Mouse (Mus musculus): ENCODE measurements around the gene Tmem217. TPM values are rescaled to one million over a fixed set of nuclear protein-coding genes. Genes with fewer than 3 reads are reported as not detected.
A peak's percentile ranks its signal among the peaks of the same experiment; 100 is the strongest.
"Not testable (repeated sequence)": the region's sequence is repeated elsewhere in the genome, so short reads cannot be mapped to it uniquely, and the experiment has no call there.

The Tmem217 gene
- polyA plus RNA-seq, 1 experiment: 0.28 TPM

- no peak for TF ChIP-seq POLR2A (IDR thresholded peaks at IDR 0.05; ENCODE audit: borderline replicate concordance, extremely low read depth, low read depth, low read length)
- no peak for TF ChIP-seq CTCF (IDR thresholded peaks at IDR 0.05; ENCODE audit: insufficient read depth, low read length)
- no peak for DNase-seq
- H3K4me1 ChIP-seq (ENCODE audit: control insufficient read depth, insufficient read depth, low read length): no peaks in the 10 kb centered on the region
- H3K4me3 ChIP-seq (replicated peaks; ENCODE audit: extremely low read depth, low read depth, low read length): no peak overlapping the region
- 83% methylated on average over 8 of the region's 8 CpGs for WGBS
Measured at GRCm38 (mm10) chr17:29540426-29540825, 11.8 kb downstream of the Tmem217 start.

GRCm38 (mm10) chr17:29533866-29534265 is 18.3 kb downstream of the Tmem217 start:
- Histone ChIP-seq H3K4me1 (ENCODE audit: control insufficient read depth, insufficient read depth, low read length) (no peaks in the 10 kb centered on the region), H3K4me3 (replicated peaks; ENCODE audit: extremely low read depth, low read depth, low read length) (no peak overlapping the region)
- WGBS: 82% methylated on average over 11 of the region's 11 CpGs
- TF ChIP-seq POLR2A (IDR thresholded peaks at IDR 0.05; ENCODE audit: borderline replicate concordance, extremely low read depth, low read depth, low read length) (no peak), CTCF (IDR thresholded peaks at IDR 0.05; ENCODE audit: insufficient read depth, low read length) (no peak)
- DNase-seq: no peak

GRCm38 (mm10) chr17:29531757-29532384 is 20.3 kb downstream of the Tmem217 start:
- TF ChIP-seq CTCF (IDR thresholded peaks at IDR 0.05; ENCODE audit: insufficient read depth, low read length) (no peak), POLR2A (IDR thresholded peaks at IDR 0.05; ENCODE audit: borderline replicate concordance, extremely low read depth, low read depth, low read length) (no peak)
- 44% methylated on average over 10 of the region's 10 CpGs for WGBS
- no peak for DNase-seq
- Histone ChIP-seq H3K4me3 (replicated peaks; ENCODE audit: extremely low read depth, low read depth, low read length) (no peak overlapping the region), H3K4me1 (ENCODE audit: control insufficient read depth, insufficient read depth, low read length) (no peaks in the 10 kb centered on the region)

GRCm38 (mm10) chr17:29531278-29531677 is 20.9 kb downstream of the Tmem217 start:
- H3K4me3 ChIP-seq (replicated peaks; ENCODE audit: extremely low read depth, low read depth, low read length): no peak overlapping the region
- no peak for DNase-seq
- H3K4me1 ChIP-seq (ENCODE audit: control insufficient read depth, insufficient read depth, low read length): no peaks in the 10 kb centered on the region
- no peak for TF ChIP-seq CTCF (IDR thresholded peaks at IDR 0.05; ENCODE audit: insufficient read depth, low read length)
- TF ChIP-seq POLR2A (IDR thresholded peaks at IDR 0.05; ENCODE audit: borderline replicate concordance, extremely low read depth, low read depth, low read length): no peak
- WGBS: 78% methylated on average over 9 of the region's 9 CpGs

GRCm38 (mm10) chr17:29530508-29530907 is 21.7 kb downstream of the Tmem217 start:
- TF ChIP-seq POLR2A (IDR thresholded peaks at IDR 0.05; ENCODE audit: borderline replicate concordance, extremely low read depth, low read depth, low read length) (no peak), CTCF (IDR thresholded peaks at IDR 0.05; ENCODE audit: insufficient read depth, low read length) (no peak)
- 69% methylated on average over 6 of the region's 6 CpGs for WGBS
- no peak for DNase-seq
- Histone ChIP-seq H3K4me1 (ENCODE audit: control insufficient read depth, insufficient read depth, low read length) (no peaks in the 10 kb centered on the region), H3K4me3 (replicated peaks; ENCODE audit: extremely low read depth, low read depth, low read length) (no peak overlapping the region)

- WGBS: 70% methylated on average over 8 of the region's 8 CpGs
- no peak for TF ChIP-seq POLR2A (IDR thresholded peaks at IDR 0.05; ENCODE audit: borderline replicate concordance, extremely low read depth, low read depth, low read length)
- TF ChIP-seq CTCF (IDR thresholded peaks at IDR 0.05; ENCODE audit: insufficient read depth, low read length): peak; percentile 67
- no peak overlapping the region for H3K4me3 ChIP-seq (replicated peaks; ENCODE audit: extremely low read depth, low read depth, low read length)
- no peak for DNase-seq
- H3K4me1 ChIP-seq (ENCODE audit: control insufficient read depth, insufficient read depth, low read length): no peaks in the 10 kb centered on the region
Measured at GRCm38 (mm10) chr17:29528568-29529187, 23.5 kb downstream of the Tmem217 start.

- no peak for DNase-seq
- H3K4me3 ChIP-seq (replicated peaks; ENCODE audit: extremely low read depth, low read depth, low read length): no peak overlapping the region
- TF ChIP-seq POLR2A (IDR thresholded peaks at IDR 0.05; ENCODE audit: borderline replicate concordance, extremely low read depth, low read depth, low read length): no peak
- no peak for TF ChIP-seq CTCF (IDR thresholded peaks at IDR 0.05; ENCODE audit: insufficient read depth, low read length)
- H3K4me1 ChIP-seq (ENCODE audit: control insufficient read depth, insufficient read depth, low read length): no peaks in the 10 kb centered on the region
- 75% methylated on average over 2 of the region's 2 CpGs for WGBS
Measured at GRCm38 (mm10) chr17:29525613-29526012, 26.6 kb downstream of the Tmem217 start.

- 72% methylated on average over 8 of the region's 8 CpGs for WGBS
- H3K4me1 ChIP-seq (ENCODE audit: control insufficient read depth, insufficient read depth, low read length): no peaks in the 10 kb centered on the region
- TF ChIP-seq POLR2A (IDR thresholded peaks at IDR 0.05; ENCODE audit: borderline replicate concordance, extremely low read depth, low read depth, low read length) (no peak), CTCF (IDR thresholded peaks at IDR 0.05; ENCODE audit: insufficient read depth, low read length) (no peak)
Measured at GRCm38 (mm10) chr17:29519731-29520130, 32.5 kb downstream of the Tmem217 start.

GRCm38 (mm10) chr17:29518665-29519064 is 33.5 kb downstream of the Tmem217 start:
- DNase-seq; H3K4me3 ChIP-seq (replicated peaks; ENCODE audit: extremely low read depth, low read depth, low read length); H3K4me1 ChIP-seq (ENCODE audit: control insufficient read depth, insufficient read depth, low read length): not testable (repeated sequence)
- 79% methylated on average over 5 of the region's 5 CpGs for WGBS

More at GRCm38 (mm10) chr17:29519731-29520130, 32.5 kb downstream of the Tmem217 start:
- no peak for DNase-seq
- no peak overlapping the region for H3K4me3 ChIP-seq (replicated peaks; ENCODE audit: extremely low read depth, low read depth, low read length)

GRCm38 (mm10) chr17:29514435-29514834 is 37.8 kb downstream of the Tmem217 start:
- TF ChIP-seq POLR2A (IDR thresholded peaks at IDR 0.05; ENCODE audit: borderline replicate concordance, extremely low read depth, low read depth, low read length) (no peak), CTCF (IDR thresholded peaks at IDR 0.05; ENCODE audit: insufficient read depth, low read length) (peak; percentile 72)
- Histone ChIP-seq H3K4me3 (replicated peaks; ENCODE audit: extremely low read depth, low read depth, low read length) (no peak overlapping the region), H3K4me1 (ENCODE audit: control insufficient read depth, insufficient read depth, low read length) (no peaks in the 10 kb centered on the region)
- WGBS: 2% methylated on average over 11 of the region's 11 CpGs
- DNase-seq: peak; percentile 78

Measured in lung, adult 2 months (tissue).